Mouse (Mus musculus) kidney, embryonic 16.5 days (tissue): ENCODE measurements around the gene Mcat. TPM values are rescaled to one million over a fixed set of nuclear protein-coding genes. Genes with fewer than 3 reads are reported as not detected.

Experiments used
- ATAC-seq: fragments of 200-750 bp; cut with Nextera tagmentation; 2 replicates; pipeline ENCODE4 v1.8.0; 2017; ENCODE audit warnings: moderate TSS enrichment; ENCODE audit not compliant: low FRiP score, low TSS enrichment
- H3K27ac ChIP-seq: fragments of 300-500 bp; sonication (generic); 2 replicates; pipeline ENCODE4 v1.5.1; 2014; ENCODE audit warnings: low read length
- H3K27me3 ChIP-seq: fragments of 300-500 bp; sonication (generic); 2 replicates; pipeline ENCODE4 v1.6.1; 2014; ENCODE audit warnings: low read length, control low read depth, mixed read lengths; ENCODE audit not compliant: insufficient read depth
- H3K36me3 ChIP-seq: fragments of 300-500 bp; sonication (generic); 2 replicates; pipeline ENCODE4 v1.6.1; 2014; ENCODE audit warnings: low read length, control low read depth, mixed read lengths; ENCODE audit not compliant: insufficient read depth
- H3K4me1 ChIP-seq: fragments of 300-500 bp; sonication (generic); 2 replicates; pipeline ENCODE4 v1.6.1; 2014; ENCODE audit warnings: low read length, control low read depth, mixed read lengths; ENCODE audit not compliant: insufficient read depth
- H3K4me2 ChIP-seq: fragments of 300-500 bp; sonication (generic); replicated peaks from 2 replicates; pipeline ENCODE4 v1.6.1; 2014; ENCODE audit warnings: low read depth, low read length
- H3K4me3 ChIP-seq: fragments of 300-500 bp; sonication (generic); 2 replicates; pipeline ENCODE4 v1.5.1; 2014; ENCODE audit warnings: mild to moderate bottlenecking, low read length
- H3K9ac ChIP-seq: fragments of 300-500 bp; sonication (generic); replicated peaks from 2 replicates; pipeline ENCODE4 v1.6.1; 2014; ENCODE audit warnings: low read length
- H3K9me3 ChIP-seq: fragments of 300-500 bp; sonication (generic); 2 replicates; pipeline ENCODE4 v1.6.1; 2016; ENCODE audit warnings: low read length, control low read depth
- WGBS: fragments of 180-500 bp; shearing (Covaris S2); extraction: QIAGEN DNeasy Blood & Tissue Kit; methylation state at CpG from one replicate; pipeline ENCODE4 v1.1.7; 2014; 5-methylcytosine and 5-hydroxymethylcytosine counted together
- microRNA-seq: library from miRNA; unstranded; fragments of <30 nt; microRNA quantifications from one replicate; pipeline ENCODE4, GENCODE M21; 2016
- polyA plus RNA-seq: library from polyadenylated mRNA; unstranded; fragments of >200 nt; fragmentation: Nextera tagmentation; extraction: Ambion mirVana; gene quantifications from 2 replicates; pipeline ENCODE4 v1.2.1, GENCODE M21; 2015

Gene Mcat
- polyA plus RNA-seq, 1 experiment from 2014 or later: 38.6 TPM

DNA sequence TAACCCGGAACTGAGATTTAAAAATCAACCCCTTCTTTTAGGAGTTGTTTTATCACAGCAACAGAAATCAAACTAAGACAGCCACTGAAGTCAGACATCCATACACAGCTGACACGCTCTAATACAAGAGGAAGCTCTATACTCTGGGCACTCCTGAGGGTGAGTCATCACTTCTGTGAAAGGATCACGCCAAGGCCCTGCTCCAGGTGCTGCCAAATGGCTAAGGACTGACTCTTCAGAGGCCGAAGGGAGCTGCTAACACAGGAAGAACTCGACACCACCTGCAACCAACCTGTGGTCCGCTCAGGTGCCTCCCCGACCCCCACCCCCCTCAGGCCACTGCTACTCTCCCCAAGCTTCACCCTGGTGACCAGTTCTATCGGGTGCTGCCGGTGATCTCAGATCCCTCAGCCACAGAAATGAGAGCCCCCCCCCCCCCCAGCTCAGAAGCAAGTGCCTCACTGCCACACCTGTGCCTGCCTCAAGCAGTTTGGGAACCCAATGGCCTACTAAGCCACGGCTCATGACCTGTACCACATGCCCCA, 64.3 kb downstream of the Mcat start:
- Histone ChIP-seq H3K9ac (no peak overlapping the region), H3K27me3 (no peaks in the 10 kb centered on the region), H3K27ac (no peak overlapping the region), H3K4me2 (no peak overlapping the region), H3K4me1 (no peaks in the 10 kb centered on the region), H3K36me3 (peaks cover 37% of the 10 kb centered on the region), H3K9me3 (no peaks in the 10 kb centered on the region), H3K4me3 (no peak overlapping the region)
- WGBS: 93% methylated on average over 10 of the region's 10 CpGs
- no peak for ATAC-seq

DNA sequence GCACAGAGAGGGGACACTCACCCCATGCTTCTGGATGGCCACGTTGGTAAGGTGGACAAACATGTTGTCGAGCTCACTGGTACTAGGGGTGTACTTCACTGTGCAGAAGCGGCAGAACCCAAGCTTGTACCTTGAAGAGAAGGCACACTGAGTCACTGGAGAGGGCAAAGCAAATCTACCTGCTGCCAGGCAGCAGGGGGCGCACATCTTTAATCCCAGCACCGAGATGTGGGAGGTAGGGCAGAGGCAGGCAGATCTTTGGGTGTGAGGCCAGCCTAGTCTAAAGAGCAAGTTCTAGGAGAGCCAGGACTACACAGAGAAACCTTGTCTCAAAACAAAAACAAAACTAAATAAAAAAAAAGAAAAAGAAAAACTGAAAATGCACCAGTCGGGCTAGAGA, 66.3 kb downstream of the Mcat start:
- Histone ChIP-seq H3K27me3 (no peaks in the 10 kb centered on the region), H3K4me3 (no peak overlapping the region), H3K9me3 (no peaks in the 10 kb centered on the region), H3K27ac (no peak overlapping the region), H3K9ac (no peak overlapping the region), H3K36me3 (peaks cover 33% of the 10 kb centered on the region), H3K4me2 (no peak overlapping the region), H3K4me1 (no peaks in the 10 kb centered on the region)
- no peak for ATAC-seq
- 95% methylated on average over 6 of the region's 6 CpGs for WGBS

Small RNA genes within 50 kb of the gene (microRNA-seq; reads per million reads assigned to microRNA genes)
- not detected for gene Gm24575

Other genes starting within 250 kb of the Mcat start
- 39.2 and 41.1 TPM in 2 replicates for gene Arfgap3, start 213.5 kb downstream of the Mcat start, polyA plus RNA-seq
- 85.4 and 92.0 TPM in 2 replicates for gene Pacsin2, start 99.2 kb downstream of the Mcat start, polyA plus RNA-seq
- gene Ttll1, start 52.9 kb downstream of the Mcat start, polyA plus RNA-seq: 27.3 and 28.2 TPM in 2 replicates
- gene Bik, start 36.9 kb downstream of the Mcat start, polyA plus RNA-seq: 11.7 and 11.9 TPM in 2 replicates
- 84.4 and 107 TPM in 2 replicates for gene Tspo, start 195 bp downstream of the Mcat start, polyA plus RNA-seq
- gene Ttll12, start 31.4 kb upstream of the Mcat start, polyA plus RNA-seq: 38.9 and 40.8 TPM in 2 replicates
- gene Scube1, start 161.2 kb upstream of the Mcat start, polyA plus RNA-seq: 4.8 and 4.9 TPM in 2 replicates
- gene Mpped1, start 215.7 kb upstream of the Mcat start, polyA plus RNA-seq: 0.39 and 0.42 TPM in 2 replicates